Mouse (Mus musculus) embryo, embryonic 9.5 days (tissue): ENCODE measurements around the gene Lancl2.

Experiments
- DNase-seq: peaks from one replicate; pipeline ENCODE4 v3.0.0-alpha.2; 2017; ENCODE audit errors: extremely low spot score

The Lancl2 gene

DNA sequence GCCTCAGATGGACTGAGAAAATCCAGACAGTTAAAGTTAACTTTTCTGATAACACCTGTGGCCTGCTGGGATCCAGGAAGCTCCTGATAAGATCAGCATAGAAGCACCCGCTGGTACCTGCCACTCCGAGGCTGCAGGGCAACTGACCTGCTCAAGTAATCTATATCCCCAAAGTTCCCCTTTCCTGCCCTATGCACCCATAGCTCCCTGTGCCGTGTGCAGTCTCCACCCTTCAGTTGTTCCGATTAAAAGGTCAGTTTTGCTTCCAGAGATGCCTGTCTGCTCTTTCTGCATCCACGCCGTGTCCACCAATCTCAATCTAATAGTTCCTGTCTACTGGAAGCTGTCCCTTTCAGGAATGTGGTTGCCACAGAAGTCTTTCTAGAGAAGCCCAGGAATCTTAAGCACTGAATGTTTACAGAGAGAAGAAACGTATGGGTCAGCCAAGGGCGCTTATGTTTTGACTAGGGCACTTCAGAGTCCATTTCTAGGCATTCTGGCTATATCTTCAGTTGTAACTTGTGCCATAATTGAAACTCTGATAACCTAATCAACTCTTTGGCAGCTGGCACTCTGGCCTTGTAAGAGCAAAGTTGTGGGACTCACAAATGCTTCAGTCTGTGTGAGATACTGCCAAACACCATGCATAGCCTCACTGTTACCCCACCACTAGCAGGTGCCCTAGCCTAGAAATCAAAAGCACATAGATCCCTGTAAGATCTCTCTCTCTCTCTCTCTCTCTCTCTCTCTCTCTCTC is 65.0 kb downstream of the Lancl2 start:
- no peak for DNase-seq

- DNase-seq = no peak
Observed at GRCm38 (mm10) chr6:57768948-57769525, 66.7 kb downstream of the Lancl2 start.

DNA sequence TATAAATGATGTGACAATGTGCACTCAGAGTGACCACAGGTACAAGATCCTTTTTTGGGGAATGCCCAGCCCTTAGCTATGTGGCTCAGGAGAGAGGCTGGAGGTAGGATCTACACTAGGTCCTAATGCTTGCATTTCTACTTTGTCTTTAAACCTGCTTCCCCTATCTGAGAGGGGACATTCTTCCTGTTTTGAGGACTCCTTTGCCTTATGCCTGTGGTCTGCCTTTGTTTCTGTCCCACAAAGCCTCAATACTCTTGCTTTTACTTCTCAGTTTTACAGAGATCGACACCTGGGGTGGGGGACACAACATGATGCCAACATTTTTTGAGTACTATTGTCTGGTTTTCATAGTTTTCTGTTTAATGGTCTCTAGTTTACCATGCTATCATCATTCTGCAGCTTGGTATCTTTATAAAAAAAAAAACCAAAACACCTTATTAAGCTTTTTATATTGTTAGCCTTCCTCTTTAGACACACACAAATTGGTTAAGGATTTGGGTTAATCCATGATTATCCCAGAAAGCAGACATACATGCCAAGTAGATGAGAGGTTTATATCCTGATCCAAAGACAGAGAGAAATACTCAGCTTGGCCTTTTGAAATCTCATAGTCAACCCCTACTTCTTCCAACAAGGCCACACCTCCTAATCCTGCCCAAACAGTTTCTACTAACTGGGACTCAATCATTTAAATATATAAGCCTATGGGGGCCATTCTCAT is 68.3 kb downstream of the Lancl2 start:
- DNase-seq = no peak

DNA sequence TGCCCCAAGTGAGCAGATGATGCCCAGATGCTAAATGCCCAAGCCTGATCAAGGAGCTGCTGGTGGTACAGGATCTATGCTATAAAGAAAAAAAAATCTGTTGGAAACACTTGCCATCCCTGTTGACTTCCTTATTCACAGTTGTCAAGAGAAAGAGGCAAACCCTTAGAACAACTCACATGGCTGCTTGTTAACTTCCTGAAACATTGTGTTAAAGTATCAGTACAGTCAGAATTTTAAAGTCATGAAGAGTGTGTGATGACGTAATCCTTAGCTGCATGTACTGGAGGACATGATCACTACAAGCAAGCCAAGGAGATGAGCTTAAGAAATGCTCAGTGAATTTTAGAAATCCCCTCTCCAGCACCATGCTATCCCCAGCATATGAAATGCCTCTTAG is 71.5 kb downstream of the Lancl2 start:
- no peak for DNase-seq

DNA sequence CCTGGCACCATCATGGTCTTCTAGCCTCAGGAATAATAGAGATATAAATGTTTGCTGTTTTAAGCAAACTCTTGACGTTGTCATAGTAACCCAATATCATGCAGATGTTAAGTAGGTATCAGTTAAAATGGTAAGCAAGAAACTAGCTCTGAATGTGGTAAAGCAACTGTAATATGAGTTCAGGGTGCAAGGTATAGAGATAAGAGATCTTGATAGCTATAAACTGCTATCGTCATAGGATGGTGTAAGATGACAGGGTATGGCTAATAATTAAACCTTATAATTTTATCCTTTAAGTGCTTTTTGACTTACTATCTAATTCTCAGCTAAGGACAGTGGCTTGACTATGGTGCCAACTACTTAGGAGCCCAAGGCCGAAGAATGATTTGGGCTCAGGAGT is 78.0 kb downstream of the Lancl2 start:
- DNase-seq = no peak

DNA sequence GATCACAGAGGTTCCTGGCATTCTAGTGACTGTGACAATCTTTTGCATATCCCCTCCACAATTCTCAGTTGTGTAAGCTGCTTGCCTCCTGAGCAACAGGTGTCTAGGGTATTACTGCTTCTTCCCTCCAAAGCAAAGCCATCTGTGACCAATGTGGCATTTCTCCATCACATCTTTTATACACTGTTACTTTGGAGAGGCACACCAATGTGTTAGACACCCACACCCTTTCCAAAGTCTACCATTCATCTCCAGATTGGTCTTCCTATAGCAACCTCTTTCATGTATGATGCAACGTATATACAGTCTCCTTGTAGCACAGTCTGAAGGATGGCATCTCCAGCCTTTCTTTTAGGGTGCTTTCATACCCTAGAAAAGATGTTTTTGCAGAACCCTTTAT is 80.3 kb downstream of the Lancl2 start:
- no peak for DNase-seq

GRCm38 (mm10) chr6:57784251-57784650 is 81.9 kb downstream of the Lancl2 start:
- DNase-seq = no peak

GRCm38 (mm10) chr6:57787376-57787775 is 85.0 kb downstream of the Lancl2 start:
- DNase-seq = no peak
